Mouse (Mus musculus): ENCODE results near the gene Ppp1r35. TPM values are rescaled to one million over a fixed set of nuclear protein-coding genes. Genes with fewer than 3 reads are reported as not detected.

Ppp1r35 gene
- polyA plus RNA-seq, 1 experiment = 15.1 TPM

- Histone ChIP-seq H3K4me1 (ENCODE audit: control insufficient read depth, insufficient read depth, insufficient read length, low read length) (peaks cover 12% of the 10 kb centered on the region; the same call in 1 of the 2 replicates), H3K27ac (replicated peaks; ENCODE audit: low read depth, low read length) (no peak overlapping the region; the same call in 1 of the 2 replicates), H3K4me3 (ENCODE audit: insufficient read depth, low read depth, low read length) (no peak overlapping the region)
These were observed 18.7 kb upstream of the Ppp1r35 start for GRCm38 (mm10) chr5:137759971-137760412.

DNA sequence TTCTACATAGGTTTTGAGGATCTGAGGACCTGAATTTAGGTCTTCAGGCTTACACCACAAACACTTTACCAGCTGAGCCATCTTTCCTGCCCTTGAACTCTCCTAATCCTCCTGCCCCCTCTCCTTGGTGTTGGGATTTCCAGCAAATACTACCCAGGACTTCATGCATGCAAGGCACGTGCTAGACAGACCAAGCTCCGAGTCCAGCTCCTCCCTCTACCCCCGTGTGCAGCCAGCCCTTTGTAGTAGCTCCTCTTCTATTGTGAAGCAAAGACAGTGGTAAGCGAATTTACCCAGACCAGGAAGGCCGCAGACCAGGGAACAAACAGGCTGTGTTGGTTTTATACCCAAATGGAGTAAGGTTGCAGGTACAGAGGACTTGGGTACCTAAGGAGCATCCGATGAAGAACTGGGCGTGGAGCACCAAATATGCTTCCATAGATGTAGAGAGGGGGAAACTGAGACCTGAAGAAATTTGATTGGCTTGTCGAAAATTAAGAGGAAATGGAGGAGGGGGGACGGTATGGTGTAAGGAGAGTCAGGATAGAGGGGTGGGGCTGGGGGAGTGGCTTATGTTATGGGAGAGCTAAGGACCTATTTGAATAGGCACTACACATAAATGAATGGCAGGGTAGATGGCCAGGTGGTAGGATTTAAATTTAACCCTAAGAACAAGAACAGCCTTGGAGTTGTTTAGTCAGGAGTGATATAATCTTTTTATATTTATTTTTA, 13.9 kb upstream of the Ppp1r35 start:
- no peak overlapping the region for H3K4me3 ChIP-seq (ENCODE audit: insufficient read depth, low read depth, low read length)
- H3K4me1 ChIP-seq (ENCODE audit: control insufficient read depth, insufficient read depth, insufficient read length, low read length) = peaks cover 2% of the 10 kb centered on the region; the same call in 1 of the 2 replicates

DNA sequence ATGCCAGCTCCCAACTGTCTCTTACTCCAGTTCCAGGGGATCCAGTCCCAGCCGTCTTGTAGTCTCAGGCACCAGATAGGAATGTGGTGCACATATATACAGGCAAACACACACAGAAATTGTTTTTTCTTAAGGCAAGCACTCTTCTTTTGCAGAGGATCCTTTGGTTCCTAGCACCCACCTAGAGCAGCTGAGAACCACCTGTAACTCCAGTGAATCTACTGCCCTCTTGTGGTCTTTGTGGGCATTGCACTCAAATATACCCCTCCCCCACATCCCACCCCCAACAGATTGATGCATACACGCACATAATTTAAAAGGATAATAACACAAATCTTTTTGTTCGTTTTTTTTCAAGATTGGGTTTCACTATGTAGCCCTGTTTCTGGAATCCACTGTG, 12.4 kb upstream of the Ppp1r35 start:
- Histone ChIP-seq H3K4me3 (ENCODE audit: insufficient read depth, low read depth, low read length) (no peak overlapping the region), H3K27ac (replicated peaks; ENCODE audit: low read depth, low read length) (no peak overlapping the region), H3K4me1 (ENCODE audit: control insufficient read depth, insufficient read depth, insufficient read length, low read length) (no peaks in the 10 kb centered on the region)

More for the DNA sequence above, 13.9 kb upstream of the Ppp1r35 start:
- H3K27ac ChIP-seq (replicated peaks; ENCODE audit: low read depth, low read length) = no peak overlapping the region

DNA sequence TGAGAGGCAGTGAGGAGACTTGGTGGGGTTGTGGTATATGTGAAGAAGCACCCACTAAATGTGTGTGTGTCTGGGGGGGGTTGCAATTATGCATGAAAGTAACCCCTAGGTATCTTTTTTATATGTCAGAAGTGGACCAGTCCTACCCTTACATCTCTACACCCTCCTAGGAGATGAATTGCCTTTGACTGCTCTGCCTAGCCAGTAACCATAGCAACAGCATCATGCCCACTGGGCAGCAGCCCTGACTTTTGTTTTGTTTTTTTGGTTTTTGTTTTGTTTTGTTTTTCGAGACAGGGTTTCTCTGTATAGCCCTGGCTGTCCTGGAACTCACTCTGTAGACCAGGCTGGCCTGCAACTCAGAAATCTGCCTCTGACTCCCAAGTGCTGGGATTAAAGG, 10.2 kb upstream of the Ppp1r35 start:
- H3K4me1 ChIP-seq (ENCODE audit: control insufficient read depth, insufficient read depth, insufficient read length, low read length) = no peaks in the 10 kb centered on the region
- no peak overlapping the region for H3K4me3 ChIP-seq (ENCODE audit: insufficient read depth, low read depth, low read length)
- H3K27ac ChIP-seq (replicated peaks; ENCODE audit: low read depth, low read length) = no peak overlapping the region

DNA sequence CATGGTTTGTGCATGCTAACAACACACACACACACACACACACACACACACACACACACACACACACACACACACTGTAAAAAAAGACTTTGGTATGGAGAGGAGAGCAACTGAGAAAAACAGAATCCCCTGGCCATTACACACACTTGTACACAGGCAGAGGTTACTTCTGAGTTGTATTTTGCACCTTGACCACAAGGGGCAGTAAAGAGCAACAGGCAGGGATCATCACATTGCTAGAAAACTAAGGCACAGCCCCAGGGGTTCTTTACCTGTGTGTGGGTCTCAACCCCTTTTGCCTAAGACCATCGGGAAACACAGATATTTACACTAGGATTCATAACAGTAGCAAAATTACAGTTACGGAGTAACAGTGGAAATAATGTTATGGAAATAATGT, 7.9 kb upstream of the Ppp1r35 start:
- no peaks in the 10 kb centered on the region for H3K4me1 ChIP-seq (ENCODE audit: control insufficient read depth, insufficient read depth, insufficient read length, low read length)
- no peak overlapping the region for H3K4me3 ChIP-seq (ENCODE audit: insufficient read depth, low read depth, low read length)
- H3K27ac ChIP-seq (replicated peaks; ENCODE audit: low read depth, low read length) = no peak overlapping the region

DNA sequence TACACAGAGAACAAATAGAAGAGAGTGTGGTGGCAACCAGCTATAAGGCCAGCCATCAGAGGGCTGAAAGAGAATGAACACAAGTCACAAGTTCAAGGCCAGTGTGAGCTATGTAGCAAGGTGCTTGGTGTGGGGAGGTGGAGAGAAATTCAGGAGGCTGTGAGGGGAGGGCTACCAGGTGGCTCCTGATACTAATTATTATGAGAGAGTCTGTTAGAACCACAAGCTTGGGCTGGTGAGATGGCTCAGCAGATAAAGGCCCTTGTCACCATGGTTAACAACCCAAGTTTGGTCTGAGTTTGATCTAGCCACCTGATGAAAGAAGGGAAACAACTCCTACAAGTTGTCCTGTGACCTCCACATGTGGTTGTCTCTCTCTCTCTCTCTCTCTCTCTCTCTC, 5.9 kb upstream of the Ppp1r35 start:
- Histone ChIP-seq H3K4me1 (ENCODE audit: control insufficient read depth, insufficient read depth, insufficient read length, low read length) (no peaks in the 10 kb centered on the region), H3K27ac (replicated peaks; ENCODE audit: low read depth, low read length) (no peak overlapping the region), H3K4me3 (ENCODE audit: insufficient read depth, low read depth, low read length) (no peak overlapping the region)

DNA sequence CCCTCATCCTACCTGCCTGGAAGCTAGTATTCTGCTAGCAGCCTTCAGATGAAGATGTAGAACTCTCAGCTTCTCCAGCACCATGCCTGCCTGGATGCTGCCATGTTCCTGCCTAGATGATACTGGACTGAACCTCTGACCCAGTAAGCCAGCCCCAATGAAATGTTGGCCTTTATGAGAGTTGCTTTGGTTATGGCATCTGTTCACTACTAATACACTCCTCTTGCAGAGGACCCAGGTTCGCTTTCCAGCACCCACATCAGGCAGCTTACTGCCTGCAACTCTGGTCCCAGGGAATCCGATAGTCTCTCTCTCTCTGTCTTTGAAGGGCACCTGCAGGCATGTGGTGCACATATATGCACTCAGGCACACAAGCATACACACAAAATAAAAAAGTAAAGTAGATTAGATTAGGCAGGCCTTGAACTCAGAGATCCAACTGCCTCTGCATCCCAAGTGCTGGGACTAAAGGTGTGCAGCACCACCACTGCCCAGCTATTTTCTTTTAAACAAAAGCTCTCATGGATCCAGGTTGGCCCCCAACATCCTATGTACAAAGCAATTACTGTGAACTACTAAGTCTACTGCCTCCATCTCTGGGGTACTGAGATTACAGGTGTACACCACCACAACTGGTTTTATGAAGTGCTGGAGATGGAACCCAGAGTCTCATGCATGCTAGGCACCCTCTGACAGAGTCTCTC, 2.9 kb upstream of the Ppp1r35 start:
- Histone ChIP-seq H3K4me1 (ENCODE audit: control insufficient read depth, insufficient read depth, insufficient read length, low read length) (0 out of 2 replicates have a peak, but pooled peaks cover 4% of the 10 kb centered on the region), H3K4me3 (ENCODE audit: insufficient read depth, low read depth, low read length) (no peak overlapping the region), H3K27ac (replicated peaks; ENCODE audit: low read depth, low read length) (no peak overlapping the region)

DNA sequence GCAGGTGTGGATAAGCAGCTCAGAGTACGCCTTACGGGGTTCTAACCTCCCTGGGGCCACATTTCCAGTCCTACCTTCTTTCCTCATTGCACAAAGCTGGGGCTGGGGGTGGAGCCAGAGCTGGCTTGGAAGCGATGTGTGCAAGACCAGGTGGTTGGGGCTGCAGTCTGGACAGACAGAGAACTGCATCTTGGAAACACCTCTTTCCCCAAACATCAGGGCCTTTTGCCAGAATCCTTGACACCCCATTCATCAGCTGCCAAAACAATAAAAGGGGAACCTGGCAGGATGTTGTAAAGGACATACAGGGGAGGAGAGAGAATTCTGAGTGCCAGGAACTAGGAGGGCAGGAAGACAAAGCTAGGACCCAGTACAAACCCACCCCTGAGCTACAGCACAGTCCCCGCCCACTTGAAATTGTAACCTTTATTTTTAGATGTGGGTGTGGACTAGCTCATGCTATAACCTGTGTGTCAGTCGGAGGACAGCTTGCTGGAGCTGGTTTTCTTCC, 2.2 kb upstream of the Ppp1r35 start:
- 0 out of 2 replicates have a peak, but pooled peaks cover 4% of the 10 kb centered on the region for H3K4me1 ChIP-seq (ENCODE audit: control insufficient read depth, insufficient read depth, insufficient read length, low read length)
- H3K4me3 ChIP-seq (ENCODE audit: insufficient read depth, low read depth, low read length) = no peak overlapping the region
- H3K27ac ChIP-seq (replicated peaks; ENCODE audit: low read depth, low read length) = no peak overlapping the region

- Histone ChIP-seq H3K4me3 (ENCODE audit: insufficient read depth, low read depth, low read length) (no peak overlapping the region), H3K27ac (replicated peaks; ENCODE audit: low read depth, low read length) (no peak overlapping the region), H3K4me1 (ENCODE audit: control insufficient read depth, insufficient read depth, insufficient read length, low read length) (0 out of 2 replicates have a peak, but pooled peaks cover 4% of the 10 kb centered on the region)
These were observed 1.3 kb upstream of the Ppp1r35 start for GRCm38 (mm10) chr5:137777267-137777845.

DNA sequence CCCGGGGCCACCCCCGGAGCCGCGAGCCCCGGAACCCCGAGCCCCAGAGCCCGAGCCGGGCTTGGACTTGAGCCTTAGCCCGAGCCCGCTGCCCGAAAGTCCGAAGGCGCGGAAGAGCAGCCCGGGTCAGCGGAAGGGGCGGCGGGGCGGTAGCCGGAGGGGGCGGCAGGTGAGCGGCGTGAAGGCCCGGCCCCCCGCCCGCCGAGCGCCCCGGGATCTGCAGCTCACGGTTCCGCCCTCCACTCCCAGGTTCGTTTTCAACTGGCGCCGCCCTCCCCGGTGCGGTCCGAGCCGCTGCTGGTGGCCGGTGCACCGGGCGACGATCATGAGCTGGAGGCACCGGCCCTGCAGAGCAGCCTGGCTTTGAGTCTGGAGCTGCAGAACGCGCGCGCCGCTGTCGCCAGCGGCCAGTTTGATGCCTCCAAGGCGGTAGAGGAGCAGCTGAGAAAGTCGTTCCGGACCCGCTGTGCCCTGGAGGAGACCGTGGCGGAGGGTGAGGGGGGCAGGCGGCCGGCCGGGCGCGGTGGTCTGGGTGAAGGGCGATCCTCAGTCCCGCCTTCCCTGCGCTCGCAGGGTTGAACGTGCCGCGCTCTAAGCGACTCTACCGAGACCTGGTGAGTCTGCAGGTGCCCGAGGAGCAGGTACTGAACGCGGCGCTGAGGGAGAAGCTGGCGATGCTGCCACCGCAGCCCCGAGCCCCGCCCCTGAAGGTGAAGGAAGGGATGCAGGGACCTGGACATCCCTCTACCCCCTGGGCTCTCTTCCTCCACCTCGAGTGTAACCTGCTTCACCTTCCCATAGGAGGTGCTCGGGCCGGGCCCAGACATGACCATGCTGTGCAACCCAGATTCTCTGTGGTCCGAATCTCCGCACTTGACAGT, 644 bp downstream of the Ppp1r35 start:
- peak overlapping the region; percentile 77 for H3K4me3 ChIP-seq (ENCODE audit: insufficient read depth, low read depth, low read length)
- peaks cover 7% of the 10 kb centered on the region; the same call in 1 of the 2 replicates for H3K4me1 ChIP-seq (ENCODE audit: control insufficient read depth, insufficient read depth, insufficient read length, low read length)
- H3K27ac ChIP-seq (replicated peaks; ENCODE audit: low read depth, low read length) = 0 out of 2 replicates have a peak overlapping the region, but pooled peaks have one; percentile 33

- Histone ChIP-seq H3K4me3 (ENCODE audit: insufficient read depth, low read depth, low read length) (no peak overlapping the region), H3K27ac (replicated peaks; ENCODE audit: low read depth, low read length) (no peak overlapping the region), H3K4me1 (ENCODE audit: control insufficient read depth, insufficient read depth, insufficient read length, low read length) (peaks cover 17% of the 10 kb centered on the region)
These were observed 3.0 kb downstream of the Ppp1r35 start for GRCm38 (mm10) chr5:137781661-137782060.

DNA sequence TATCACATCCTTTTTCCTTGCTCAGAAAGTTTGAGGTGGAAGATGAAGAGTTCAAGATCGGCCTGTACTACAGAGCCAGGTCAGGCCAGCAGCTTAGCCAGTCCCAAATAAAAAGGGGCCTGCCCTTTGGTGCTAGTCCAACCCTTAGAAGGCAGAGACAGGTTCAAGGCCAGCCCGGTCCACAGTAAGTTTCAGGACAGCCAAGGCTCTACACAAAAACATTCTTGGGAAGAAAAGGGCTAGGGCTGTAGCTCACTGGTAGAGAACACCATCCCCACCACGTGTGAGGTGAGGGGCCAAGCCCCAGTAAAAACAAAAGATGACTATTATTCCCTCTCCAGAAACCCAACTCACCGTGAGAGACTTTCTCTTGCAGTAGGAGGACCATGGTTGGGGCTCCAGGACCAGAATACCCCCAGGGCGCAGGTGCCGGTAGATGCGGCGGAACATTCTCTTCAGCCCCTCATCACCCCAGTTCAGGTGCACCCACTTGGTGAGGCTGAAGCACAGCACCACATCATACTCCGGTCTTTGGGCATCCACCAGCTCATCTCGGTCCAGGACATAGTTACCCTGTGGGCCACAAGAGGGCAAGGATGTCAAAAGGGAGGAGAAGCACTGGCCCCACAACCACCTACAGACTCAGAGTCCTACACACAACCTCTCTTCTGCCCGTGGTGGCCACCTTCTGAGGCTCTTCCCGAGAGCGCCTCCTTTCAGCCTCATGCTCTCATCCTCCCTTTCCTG, 4.3 kb downstream of the Ppp1r35 start:
- Histone ChIP-seq H3K4me3 (ENCODE audit: insufficient read depth, low read depth, low read length) (no peak overlapping the region), H3K27ac (replicated peaks; ENCODE audit: low read depth, low read length) (no peak overlapping the region), H3K4me1 (ENCODE audit: control insufficient read depth, insufficient read depth, insufficient read length, low read length) (peaks cover 19% of the 10 kb centered on the region)

- Histone ChIP-seq H3K4me3 (ENCODE audit: insufficient read depth, low read depth, low read length) (peak overlapping the region; percentile 99; the same call in 1 of the 2 replicates), H3K27ac (replicated peaks; ENCODE audit: low read depth, low read length) (no peak overlapping the region), H3K4me1 (ENCODE audit: control insufficient read depth, insufficient read depth, insufficient read length, low read length) (peaks cover 20% of the 10 kb centered on the region)
These were observed 5.4 kb downstream of the Ppp1r35 start for GRCm38 (mm10) chr5:137783901-137784540.

Data from brown adipose tissue, adult 24 weeks (tissue).